Mouse (Mus musculus) urinary bladder, postnatal 14 days (tissue): ENCODE measurements at regions not wholly inside any gene's neighbourhood (a gene's known extent, or its start where the extent isn't known, plus 50 kb on each side); places are given as distances from the start of the nearest gene placed in this dataset.

Source experiments
- DNase-seq: peaks from one replicate; pipeline ENCODE4 v3.0.0; 2021; ENCODE audit warnings: low spot score

DNA sequence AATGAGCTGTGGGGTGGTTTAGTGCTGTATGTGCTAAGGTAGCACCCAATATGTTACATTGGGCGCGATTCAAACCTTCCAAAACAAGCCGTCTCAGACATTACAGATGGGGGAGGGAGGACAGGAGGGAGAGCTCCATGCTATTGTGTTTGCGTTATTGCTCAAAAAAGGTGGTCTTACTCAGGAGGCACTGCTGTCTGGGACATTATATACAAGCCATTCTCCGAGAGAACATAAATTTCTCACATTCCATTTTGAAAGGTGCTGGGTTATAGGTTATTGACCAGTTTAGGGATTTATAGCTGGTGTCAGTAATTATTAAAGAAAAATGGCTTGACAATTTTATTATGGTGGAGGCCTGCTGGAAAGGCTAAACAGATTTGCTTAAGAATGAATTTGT lies 649.4 kb downstream of the Kcnj2 start:
- DNase-seq: no peak

DNA sequence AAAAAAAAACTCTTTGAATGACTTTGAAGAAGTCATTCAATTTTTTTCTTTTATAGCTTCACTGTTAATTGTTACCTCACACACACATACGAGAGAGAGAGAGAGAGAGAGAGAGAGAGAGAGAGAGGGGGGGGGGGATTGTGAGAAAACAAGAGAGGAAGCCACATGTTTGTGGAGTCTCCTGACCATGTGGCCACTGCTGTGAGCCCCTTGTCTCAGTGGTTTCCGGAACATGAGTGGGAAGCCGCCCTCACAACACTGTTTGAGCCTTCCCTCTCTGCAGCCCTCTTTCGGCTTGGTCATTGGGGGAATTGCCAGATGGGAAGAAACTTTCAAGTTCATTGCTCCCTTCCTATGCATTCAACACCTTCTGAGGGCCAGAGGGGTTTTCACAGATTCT lies 656.3 kb downstream of the Kcnj2 start:
- DNase-seq: no peak

DNA sequence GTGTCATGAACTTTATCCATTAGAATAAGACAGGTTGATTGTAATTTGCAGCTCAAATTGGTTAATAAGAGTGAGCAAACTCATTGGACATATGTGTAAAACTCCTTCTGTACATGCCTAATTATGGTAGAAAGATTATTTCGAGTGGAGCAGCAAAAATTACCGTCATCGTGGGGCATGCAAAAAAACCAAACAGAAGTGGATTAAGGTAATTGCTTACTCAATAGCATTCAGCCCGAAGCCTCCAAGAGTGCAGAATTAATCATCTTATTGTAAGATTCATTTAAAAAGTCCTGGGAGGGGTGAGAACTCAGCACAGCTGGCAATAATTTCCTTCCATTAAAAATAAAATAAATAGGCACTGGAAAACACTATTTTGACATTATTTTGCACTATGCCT lies 662.2 kb downstream of the Kcnj2 start:
- DNase-seq: no peak

DNA sequence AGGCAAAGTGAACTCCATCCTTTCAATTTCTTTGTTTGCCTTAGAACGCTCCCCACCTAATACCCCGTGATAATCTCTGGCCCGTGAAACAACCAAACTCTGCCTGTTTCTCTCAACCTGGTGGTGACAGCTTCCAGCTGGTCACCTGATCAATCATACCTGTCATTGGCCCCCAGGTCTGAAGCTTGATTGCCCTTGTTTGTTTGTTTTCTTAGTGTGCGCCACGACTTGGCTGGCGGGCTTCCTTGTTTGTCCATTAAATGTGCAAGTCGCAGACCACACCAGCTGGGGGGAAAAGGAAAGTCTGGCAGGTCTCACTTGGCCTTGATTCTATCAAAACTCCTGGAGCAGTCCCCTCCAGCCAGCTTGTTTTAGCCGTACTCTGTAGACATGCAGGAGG lies 666.1 kb downstream of the Kcnj2 start:
- no peak for DNase-seq

DNA sequence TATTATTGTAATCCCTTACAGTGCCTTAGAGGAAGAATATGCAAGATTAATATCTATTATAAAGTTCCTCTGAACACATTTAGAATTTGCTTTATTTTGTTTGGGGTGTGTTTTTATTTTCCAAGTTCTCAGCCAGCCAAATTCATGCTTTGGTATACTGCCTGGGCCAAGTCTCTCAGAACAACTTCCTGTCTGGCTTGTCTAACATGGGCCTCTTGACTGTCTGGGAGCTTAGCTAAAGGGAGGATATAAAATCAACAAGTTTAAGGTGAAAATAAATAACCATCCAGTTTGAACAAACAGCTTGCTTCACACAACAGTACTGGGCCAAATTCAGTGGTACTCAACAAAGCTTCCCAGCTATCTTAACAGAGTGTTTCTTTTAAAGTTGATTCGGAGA lies 669.5 kb downstream of the Kcnj2 start:
- no peak for DNase-seq

DNA sequence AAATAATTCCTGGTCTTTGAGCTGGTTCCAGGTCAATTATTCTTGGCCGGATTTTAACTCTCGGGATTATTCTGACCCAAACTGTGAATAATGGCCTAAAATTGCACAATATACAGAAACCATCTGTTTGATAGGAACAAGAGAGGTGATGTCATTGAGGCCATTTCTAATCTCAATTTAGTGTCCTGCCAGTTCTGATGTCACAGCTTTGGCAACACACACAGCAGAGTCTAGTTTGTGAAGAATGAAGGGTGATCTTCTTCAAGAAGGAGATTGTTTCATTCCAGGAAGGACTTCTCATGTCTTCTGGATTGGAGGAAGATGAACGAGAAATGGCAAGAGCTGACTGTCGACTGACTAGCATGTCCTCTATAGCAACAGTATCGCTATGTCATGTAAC lies 670.0 kb downstream of the Kcnj2 start:
- DNase-seq: peak; percentile 22

DNA sequence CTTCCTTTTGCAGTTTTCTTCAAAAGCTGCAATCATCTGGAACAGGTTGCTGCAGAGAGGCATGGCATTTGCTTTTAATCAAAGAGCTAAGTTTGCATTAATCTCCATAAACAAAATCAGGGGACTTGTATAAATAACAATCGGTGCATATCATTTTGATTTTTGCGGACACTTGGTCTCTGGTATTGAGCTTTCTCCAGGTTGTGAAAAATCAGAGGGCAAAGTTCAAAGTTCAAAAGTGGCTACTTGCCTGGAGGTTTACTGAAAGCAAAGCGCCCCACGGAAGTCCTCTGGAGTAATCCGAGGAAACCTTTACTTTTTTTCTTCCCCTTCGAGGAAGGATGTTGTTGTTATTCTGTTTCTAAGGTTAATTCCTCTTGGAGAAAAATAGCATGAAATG lies 677.4 kb downstream of the Kcnj2 start:
- DNase-seq: no peak

DNA sequence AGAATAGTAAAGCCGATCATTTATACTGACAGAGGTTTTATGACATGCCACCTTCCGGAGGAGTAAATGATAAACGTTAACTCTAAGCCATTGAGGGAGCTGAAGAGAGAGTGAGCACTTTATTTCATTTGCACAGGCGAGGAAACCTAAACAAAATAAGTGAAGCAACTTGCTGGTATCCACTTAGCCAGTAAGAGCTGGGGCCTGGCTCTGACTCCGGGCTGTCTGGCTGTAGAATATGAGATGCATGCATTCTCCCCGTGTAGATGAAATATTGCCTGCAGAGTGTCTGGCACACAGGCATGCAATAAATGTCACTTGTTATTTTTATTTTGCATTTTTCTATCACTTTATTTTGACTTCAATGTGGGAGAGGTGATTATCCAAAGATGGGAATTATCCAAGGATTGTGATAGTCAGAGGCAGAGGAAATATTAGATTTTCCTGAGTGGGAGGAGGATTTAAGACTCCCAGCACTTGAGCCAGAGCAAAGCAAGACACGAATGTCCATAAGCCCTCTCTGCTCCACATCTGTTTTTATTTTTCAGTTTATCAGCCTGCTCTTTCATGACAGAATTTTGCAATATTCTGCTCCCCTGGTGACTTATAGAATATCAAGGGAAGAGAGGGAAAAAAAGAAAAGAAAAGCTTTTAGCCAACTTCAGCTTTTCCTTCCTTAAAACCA lies 681.4 kb downstream of the Kcnj2 start:
- DNase-seq: peak; percentile 3

DNA sequence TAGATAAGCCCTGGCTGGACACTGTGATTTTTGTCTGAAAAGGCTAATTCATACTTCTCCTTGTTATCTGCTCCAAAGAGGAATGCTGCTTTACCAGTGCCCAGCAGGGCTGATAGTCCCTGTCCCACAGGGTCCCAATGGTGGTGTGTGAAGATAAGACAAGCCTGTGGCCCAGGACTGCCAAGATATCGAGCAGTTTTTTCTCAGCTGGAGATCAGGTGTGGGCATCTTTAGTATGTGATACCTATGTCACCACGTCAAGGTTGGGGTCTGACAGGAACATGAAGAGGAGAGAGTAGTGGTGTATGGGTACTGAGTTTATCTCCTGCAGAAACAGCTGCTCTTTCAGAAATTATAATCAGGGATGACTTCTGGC lies 682.0 kb downstream of the Kcnj2 start:
- DNase-seq: no peak

DNA sequence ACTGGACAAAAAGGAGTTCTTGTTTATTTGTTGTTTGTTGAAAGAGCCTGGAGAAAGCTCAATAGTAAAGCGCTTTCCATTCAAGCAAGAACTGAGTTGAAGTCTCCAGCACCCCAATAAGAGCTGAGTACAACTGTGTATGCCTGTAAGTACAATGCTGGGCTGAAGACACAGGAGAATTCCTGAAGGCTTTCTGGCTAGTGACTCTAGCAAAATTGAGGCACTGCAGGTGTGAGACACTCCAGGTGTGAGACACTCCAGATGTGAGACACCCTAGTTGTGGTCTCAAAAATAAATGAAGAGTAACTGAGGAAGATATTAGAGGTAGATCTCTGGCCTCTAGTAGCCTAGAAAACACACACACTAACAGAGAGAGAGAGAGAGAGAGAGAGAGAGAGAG lies 682.5 kb downstream of the Kcnj2 start:
- DNase-seq: no peak

DNA sequence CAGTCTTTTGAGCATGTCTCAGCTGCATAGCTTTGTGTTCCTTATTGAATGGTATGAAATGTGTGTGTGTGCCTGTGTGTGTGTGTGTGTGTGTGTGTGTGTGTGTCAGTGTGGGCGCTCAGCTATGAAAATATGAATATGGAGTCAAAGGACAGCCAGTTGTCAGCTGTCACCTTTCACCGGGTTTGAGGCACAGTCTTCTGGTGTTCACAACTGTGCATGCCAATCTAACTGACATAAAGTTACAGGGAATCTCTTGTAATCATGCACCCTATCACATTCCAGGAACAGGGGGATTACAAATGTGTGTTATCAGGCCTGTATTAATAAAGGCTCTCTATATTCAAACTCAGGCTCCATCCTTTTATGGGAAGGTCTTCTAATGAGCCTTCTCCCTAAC lies 688.8 kb downstream of the Kcnj2 start:
- no peak for DNase-seq

DNA sequence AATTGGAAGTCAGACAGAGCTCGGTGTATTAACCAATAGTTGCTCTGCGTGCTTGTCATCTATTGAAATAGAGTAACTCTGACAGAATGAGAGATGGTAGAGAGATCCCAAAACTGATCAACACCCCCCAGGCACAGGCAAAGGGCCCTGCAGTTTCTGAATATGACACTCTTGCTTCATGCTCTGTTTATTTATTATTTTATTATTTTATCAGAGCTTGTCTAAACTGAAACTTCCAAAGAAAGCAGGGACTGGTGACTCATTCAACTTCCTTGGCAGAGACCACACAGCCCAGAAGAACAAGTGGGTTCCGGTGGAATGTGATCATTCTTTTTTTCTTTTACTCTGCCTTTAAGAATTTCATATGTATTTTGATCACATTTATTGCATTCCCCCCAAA lies 697.1 kb downstream of the Kcnj2 start:
- no peak for DNase-seq

DNA sequence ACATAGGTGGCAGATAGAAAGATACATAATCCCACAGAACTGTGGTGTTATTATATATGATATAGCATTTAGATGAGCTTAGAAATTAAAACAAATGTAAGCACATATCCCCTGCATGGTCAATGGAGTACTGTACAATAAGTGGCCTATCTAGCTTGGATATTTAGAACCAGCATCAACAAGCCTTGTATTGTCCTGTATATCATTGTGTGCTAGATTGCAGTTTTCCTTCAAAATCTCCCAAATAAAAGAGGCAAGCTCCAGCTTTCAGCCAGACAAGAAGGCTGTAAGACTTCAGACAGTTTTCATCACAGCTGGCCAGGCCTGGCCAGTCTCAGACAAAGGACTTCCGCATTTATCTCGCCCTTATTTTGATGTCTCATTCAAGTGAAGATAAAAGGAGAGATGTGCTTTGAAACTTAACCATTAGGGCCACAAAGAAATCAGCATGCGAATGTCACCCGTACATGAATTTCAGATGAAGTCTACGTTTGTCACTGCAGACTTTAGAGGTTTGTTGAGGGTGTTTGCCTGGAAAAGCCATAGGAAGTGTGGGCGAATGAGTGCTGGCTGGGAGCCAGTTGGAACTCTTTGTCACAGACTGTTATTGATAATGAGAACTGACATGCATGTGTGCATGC lies 700.5 kb downstream of the Kcnj2 start:
- no peak for DNase-seq

DNA sequence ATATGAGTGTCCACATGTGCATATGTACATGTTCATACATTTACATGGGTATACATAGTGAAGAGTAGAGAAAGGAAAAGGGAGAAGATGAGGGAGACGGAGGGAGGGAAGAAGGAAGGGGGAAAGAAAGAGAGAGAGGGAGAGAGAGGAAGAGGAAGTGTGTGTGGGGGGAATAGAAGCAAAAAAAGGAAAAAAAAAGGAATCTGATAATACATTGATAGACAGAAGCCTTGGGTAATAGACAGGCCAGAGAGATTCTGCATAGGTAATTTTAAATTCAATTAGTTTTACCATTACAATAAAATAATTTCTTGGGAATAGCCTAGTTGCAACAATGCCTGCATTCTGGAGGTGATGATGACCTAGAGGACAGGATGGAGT lies 701.0 kb downstream of the Kcnj2 start:
- no peak for DNase-seq

DNA sequence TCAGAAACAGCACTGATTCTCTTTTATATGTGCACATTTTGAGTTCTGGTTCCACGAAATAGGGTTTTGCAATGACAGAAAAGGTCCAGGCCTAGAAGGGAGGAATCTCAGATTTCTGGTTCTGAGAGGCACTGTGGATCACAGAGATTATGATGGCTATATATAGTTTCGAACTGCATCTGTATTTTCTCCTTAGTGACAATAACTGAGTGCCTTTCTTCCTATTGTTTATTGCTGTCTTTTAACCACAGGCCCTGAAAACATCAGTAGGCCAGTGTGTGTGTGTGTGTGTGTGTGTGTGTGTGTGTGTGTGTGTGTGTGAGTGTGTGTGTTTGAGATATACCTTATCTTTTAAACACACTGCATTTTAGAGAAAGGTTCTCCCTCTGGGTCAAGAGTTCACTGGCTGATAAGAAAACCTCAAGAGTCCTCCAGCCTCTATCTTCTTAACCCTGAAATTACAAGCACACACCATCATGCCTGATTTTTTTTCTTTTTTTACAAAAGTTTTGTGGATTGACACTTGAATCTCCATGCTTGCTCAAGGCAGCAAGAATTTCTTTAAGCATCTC lies 708.2 kb downstream of the Kcnj2 start:
- no peak for DNase-seq

DNA sequence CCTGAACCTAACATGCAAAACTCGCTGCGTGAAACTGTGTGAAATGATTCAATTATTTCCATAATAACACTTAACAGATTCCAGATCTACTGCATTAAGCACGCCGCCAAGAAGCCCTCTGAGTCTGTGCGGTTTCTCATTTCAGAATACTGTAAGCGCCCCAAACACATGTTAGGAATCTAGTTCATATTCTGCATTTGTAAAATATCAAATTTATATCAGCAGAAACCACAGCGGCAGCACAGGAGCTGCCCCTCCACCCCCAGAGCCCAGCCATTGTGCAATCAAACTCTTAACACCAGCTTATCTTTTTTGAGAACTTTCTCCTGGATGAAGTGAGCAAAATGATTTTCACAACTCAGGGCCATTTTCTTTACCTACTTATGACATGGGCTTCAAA lies 715.4 kb downstream of the Kcnj2 start:
- DNase-seq: no peak

DNA sequence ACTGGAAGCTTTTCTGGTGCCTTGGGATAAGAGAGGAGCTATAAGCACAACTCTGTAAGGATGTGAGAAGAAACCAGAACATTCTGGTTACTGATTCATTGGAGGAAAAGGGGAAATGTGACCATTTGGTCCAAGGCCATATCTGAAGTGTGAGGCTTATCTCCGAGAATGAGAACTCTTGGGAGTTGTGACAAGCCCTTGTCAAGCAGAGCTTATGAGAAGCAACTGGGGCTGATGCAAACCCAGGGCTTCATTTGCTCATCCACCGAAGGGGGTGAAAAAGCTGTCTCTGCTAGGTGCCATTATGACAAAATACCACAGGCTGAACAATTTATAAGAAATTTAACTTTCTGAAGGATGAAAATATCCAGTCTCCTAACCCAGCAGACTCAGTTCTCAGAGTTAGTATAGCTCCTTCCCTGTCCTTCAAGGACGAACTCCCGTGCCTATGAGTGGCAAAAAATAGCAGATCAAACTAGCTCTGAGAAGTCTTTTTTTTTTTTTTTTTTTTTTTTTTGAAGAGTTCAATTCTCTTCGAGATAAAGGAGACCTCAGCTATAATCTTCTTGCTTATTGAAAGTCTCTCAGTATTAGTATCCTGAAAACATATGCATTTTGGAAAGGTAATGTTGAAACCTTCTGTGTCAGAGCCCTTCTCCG lies 725.4 kb downstream of the Kcnj2 start:
- no peak for DNase-seq

DNA sequence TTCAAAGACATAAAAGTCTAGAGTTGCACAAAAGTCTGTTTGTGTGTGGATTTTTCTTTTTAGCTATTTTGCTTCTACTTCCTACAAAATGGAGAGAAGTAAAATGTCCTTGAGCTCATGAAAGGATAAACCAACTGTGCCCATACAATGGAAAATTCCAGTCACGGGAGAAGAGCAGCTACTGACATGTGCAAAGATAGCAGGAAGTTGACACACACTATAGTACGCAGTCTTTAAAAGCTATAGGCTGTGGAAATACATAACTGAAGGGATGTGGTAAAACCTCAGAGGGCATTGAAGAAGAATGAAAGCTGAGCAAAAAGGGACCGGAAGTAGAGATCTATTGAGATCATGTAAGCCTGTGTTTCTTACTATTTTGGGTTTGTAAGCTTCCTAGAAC lies 735.1 kb downstream of the Kcnj2 start:
- no peak for DNase-seq

DNA sequence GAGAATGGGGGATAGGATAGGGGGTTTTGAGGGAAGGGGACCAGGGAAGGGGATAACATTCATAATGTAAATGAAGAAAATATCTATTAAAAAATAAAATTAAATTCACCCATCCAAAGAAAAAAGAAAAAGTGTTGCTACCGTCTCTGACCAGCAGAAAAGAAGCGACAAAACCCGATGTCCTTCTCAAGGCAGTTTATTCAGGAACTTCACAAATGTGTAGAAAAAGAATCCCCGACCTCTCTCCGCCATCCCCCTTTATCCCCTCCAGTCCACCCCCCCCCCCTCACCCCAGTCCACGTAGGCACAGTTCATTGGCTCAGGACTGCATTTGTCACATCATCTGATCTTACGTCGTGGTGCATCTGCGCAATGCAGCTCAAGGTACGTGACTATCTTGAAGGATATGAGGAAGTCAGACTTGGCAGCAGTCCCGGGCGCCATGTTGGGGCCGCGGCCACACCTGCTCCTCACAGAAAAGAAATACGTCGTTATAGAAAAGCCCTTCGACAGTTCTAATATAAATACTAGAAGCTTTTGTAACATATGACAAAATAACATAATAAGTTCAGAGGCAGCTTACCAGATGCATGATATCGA lies 750.3 kb downstream of the Kcnj2 start:
- no peak for DNase-seq

DNA sequence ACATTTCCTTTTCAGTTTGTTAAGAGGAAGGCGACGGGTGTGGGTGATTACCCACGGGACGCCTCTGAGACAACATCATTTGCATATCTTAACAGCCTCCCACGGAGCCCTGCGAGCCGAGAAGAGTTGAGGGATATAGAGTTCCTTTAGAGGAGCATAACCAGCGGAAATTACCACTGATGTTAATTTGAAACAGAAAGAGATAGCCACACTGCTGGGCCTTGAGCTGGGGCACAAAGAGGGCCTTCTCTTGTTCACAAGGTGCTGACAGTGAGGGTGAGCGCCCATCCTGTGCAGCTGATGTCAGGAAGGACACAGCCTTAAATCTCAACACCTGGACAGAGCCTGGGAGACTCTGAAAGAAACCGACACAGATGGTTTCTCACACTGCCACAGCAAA lies 752.2 kb downstream of the Kcnj2 start:
- no peak for DNase-seq

DNA sequence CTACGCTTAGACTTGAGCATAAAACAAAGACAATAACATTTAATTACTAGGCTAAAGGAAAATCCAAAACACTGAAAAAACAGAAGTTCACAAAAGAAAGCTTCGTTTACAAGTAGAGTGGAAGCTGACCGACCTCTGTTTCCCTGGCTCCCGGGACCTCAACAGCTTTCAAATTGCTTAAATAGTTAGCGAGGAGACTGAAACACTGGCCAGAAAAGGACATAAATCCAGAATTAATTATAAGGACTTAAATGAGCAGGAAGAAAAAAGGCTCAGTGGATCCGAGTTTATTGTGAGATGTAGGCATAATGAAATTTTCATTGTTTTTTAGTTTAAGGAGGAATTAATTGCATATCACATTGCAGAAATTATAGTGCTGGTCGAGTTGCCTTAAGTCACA lies 754.4 kb downstream of the Kcnj2 start:
- DNase-seq: no peak

DNA sequence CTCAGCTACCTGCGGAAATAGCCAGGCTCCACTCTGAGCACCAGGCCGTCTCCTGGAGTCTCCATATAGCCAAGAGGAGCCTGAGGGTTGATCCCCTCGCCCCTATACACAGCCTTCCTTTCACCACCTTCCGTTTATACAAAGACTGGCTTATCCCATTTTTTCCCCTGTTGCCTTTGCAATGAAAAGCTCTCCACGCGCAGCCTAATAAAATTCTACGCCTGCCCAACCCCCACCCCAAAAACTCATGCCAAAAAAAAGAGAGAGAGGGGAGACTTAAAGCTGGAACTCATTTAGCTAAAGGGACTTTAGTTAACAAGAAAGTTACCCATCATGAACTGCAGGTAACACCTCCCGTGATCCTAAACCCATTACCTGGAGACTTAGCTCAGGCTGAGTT lies 762.5 kb downstream of the Kcnj2 start:
- no peak for DNase-seq

DNA sequence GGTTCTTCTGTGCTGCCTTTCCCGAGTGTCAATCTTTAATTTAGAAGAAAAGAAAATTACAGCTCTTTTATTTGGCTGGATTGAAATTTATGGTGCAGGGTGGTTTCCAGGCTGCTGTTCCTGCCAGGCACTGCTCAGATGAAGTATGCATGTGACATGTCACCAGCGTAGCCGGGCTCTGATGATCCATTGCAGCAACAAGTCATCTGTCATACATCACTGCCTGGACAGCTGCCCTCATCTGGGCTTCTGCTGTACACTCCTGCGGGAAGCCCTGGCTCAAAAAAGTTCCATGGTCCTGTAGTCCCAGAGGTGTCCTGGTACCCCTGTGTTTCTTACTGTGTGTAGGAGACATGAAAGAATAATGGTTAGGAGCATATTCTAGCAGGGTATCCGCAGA lies 773.0 kb downstream of the Kcnj2 start:
- DNase-seq: no peak
